Mouse (Mus musculus) heart, postnatal 25 days (tissue): ENCODE data around the gene Tnfsfm13. TPM values are rescaled to one million over a fixed set of nuclear protein-coding genes. Genes with fewer than 3 reads are reported as not detected.
A peak's percentile ranks its signal among the peaks of the same experiment; 100 is the strongest.

Experiments
- DNase-seq: peaks from one replicate; pipeline ENCODE4 v3.0.0; 2022; ENCODE audit warnings: low spot score
- intact Hi-C: fragments of 180-260 bp; cut with DNase I; formaldehyde crosslinking; loops from one replicate; pipeline ENCODE4 v1.15.1; 2025
- microRNA-seq: library from miRNA; unstranded; fragments of <30 nt; microRNA quantifications from one replicate; pipeline ENCODE4 v1.2.0, GENCODE M21; 2022
- total RNA-seq, 2 experiments: library from RNA; stranded (reverse); gene quantifications; 2 replicates each; pipeline ENCODE4 v1.2.3; 2021

Tnfsfm13 gene
- total RNA-seq, 2 experiments from 2014 or later, result 3.2 to 4.5 TPM

DNA sequence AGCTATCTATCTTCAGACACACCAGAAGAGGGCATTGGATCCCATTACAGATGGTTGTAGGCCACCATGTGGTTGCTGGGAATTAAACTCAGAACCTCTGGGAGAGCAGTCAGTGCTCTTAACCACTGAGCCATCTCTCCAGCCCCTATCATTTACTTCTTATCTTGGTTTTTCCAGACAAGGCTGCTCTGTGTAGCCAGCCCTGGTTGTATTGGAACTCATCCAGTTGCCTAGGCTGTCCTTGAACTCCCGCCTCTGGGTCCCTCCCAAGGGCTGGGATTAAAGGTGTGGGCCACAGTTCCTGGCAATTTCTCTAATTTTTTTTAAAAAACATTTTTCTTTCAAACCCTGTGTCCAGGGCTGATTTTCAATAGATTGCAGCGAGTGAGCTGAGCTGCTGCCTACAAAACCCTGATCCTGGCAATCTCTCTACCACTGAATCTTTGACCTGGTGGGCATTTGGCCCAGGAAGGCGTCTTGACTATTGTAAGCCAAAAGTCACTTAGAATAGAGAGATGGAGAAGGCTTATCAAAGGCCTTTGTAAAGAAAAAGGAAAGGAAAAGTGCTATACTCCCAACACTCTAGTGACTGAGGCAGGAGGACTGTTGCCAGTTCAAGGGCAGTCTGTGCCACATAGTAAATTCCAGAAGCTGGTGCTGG lies 34.5 kb downstream of the Tnfsfm13 start:
- DNase-seq, result no peak
- intact Hi-C loops, result no loop called here

DNA sequence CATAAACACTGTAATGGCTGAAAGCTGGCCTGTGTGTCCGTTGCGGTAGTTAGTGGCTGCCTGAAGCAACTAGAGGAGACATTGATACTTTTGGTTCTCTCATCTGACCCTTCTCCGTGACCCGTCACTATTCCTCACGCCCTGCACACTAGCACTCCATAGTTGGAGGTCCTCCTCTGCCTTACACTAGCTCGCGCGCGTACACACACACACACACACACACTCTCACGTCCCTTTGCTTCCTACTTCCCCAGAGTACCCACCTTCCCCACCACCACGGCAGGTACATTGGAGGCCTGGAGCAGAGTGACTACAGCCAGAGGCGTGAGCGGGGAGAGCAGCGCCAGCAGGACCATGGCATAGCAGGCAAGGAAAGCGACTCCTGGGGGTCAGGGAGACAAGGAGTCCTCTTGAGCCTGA lies 38.4 kb downstream of the Tnfsfm13 start:
- DNase-seq, result no peak
- intact Hi-C loops, result loop anchor here (1.0 to 10.0 kb wide), 2 partner anchors 28 to 217 kb away; partner anchors contain the start of gene Tmem95

GRCm38 (mm10) chr11:69656617-69657461 lies 39.1 kb downstream of the Tnfsfm13 start:
- intact Hi-C loops, result loop anchor here (1.0 to 10.0 kb wide), 2 partner anchors 28 to 218 kb away; partner anchors contain the start of gene Tmem95
- DNase-seq, result no peak

GRCm38 (mm10) chr11:69656065-69656455 lies 39.8 kb downstream of the Tnfsfm13 start:
- intact Hi-C loops, result loop anchor here (10.0 kb wide), 1 partner anchor 219 kb away; the partner anchor contains the start of gene Tmem95
- no peak for DNase-seq

DNA sequence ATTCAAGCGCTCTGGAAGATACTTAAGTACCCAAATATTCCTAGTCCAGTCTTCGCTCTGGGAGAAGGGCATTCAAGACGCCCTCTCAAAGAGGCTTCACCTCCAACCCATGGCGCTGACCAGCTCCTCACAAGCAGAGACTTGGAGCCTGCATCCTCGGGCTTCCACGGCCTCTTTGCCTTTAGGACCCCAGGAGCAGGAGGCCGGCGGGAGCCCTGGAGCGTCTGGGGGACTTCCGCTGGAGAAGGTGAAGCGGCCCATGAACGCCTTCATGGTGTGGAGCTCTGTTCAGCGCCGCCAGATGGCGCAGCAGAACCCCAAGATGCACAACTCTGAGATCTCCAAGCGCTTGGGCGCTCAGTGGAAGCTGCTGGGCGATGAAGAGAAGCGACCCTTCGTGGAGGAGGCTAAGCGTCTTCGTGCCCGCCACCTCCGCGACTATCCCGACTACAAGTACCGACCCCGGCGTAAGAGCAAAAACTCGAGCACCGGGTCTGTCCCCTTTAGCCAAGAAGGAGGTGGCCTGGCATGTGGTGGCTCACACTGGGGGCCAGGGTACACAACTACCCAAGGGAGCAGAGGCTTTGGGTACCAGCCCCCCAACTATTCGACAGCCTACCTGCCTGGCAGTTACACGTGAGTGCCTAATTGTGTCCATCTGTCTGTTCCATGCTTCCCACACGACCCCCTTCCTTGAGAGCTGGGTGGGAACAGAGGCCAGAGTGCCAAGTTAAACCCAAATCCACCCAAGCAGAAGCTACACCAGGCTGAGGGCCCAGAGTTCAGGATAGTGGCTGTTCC lies 40.4 kb downstream of the Tnfsfm13 start, which contains the start of gene Sox15:
Gene Sox15 (plus strand): TSS at position 51 of the 801 bp plus-strand sequence.
- no peak for DNase-seq
- intact Hi-C loops, result loop anchor here (2.0 to 10.0 kb wide), 2 partner anchors 99 to 219 kb away; partner anchors contain the start of gene Tmem95

GRCm38 (mm10) chr11:69654760-69655159 lies 41.1 kb downstream of the Tnfsfm13 start:
- no peak for DNase-seq
- intact Hi-C loops, result loop anchor here (2.0 to 10.0 kb wide), 2 partner anchors 100 to 220 kb away; partner anchors contain the start of gene Tmem95

GRCm38 (mm10) chr11:69653399-69653798 lies 42.5 kb downstream of the Tnfsfm13 start:
- DNase-seq, result no peak
- intact Hi-C loops, result loop anchor here (10.0 kb wide), 1 partner anchor 221 kb away; the partner anchor contains the start of gene Tmem95

DNA sequence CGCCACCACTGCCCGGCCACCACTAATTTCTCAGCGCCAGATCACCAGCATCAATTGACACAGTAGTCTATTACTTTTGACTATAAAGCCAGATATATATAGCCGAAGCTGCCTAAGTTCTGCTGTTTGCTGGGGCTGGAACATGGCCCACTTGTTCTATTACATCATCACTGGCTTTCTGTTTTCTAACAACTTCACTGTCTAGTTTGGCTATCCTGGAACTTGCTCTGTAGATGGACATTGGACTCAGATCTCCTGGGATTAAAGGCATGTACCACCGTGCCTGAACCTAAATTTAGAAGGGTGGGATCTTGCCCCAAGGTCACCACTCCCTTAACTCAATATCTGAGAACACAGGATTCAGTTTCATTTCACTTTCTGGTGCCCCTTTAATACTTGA lies 50.0 kb downstream of the Tnfsfm13 start:
- intact Hi-C loops, result no loop called here
- DNase-seq, result no peak

- no peak for DNase-seq
- intact Hi-C loops, result no loop called here
Measured at GRCm38 (mm10) chr11:69635471-69635870, 60.4 kb downstream of the Tnfsfm13 start.

GRCm38 (mm10) chr11:69633128-69633866 lies 62.6 kb downstream of the Tnfsfm13 start:
- peak; percentile 58 for DNase-seq
- intact Hi-C loops, result no loop called here

Small RNAs within 50 kb of the gene (microRNA-seq; reads per million reads assigned to microRNA genes)
- gene Mir1934 (6.9 reads per million, percentile 19 among the genes with 10 or more reads in this experiment), gene Mir467f (not detected)

Other genes starting within 250 kb of the Tnfsfm13 start
- under 1 TPM; 0.17 to 0.39 TPM for gene Dnah2, start 147.0 kb downstream of the Tnfsfm13 start, total RNA-seq
- gene Efnb3, start 135.9 kb downstream of the Tnfsfm13 start, total RNA-seq, result 10 to 100 TPM; 64.1 to 71.6 TPM
- gene Wrap53, start 115.8 kb downstream of the Tnfsfm13 start, total RNA-seq, result 1 to 10 TPM; 4.6 to 6.1 TPM
- gene Trp53, start 115.7 kb downstream of the Tnfsfm13 start, total RNA-seq, result 10 to 100 TPM; 16.9 to 17.9 TPM
- 10 to 100 TPM; 18.0 to 25.8 TPM for gene Atp1b2, start 90.2 kb downstream of the Tnfsfm13 start, total RNA-seq
- gene Shbg, start 78.2 kb downstream of the Tnfsfm13 start, total RNA-seq, result not detected
- 1 to 10 TPM; 2.3 to 2.5 TPM for gene Sat2, start 74.1 kb downstream of the Tnfsfm13 start, total RNA-seq
- 10 to 100 TPM; 81.8 to 84.9 TPM for gene Fxr2, start 63.1 kb downstream of the Tnfsfm13 start, total RNA-seq
- not detected for gene Sox15, start 40.8 kb downstream of the Tnfsfm13 start, total RNA-seq
- gene Mpdu1, start 33.5 kb downstream of the Tnfsfm13 start, total RNA-seq, result 10 to 100 TPM; 15.2 to 16.5 TPM
- 1 to 10 TPM; 7.1 to 7.7 TPM for gene Cd68, start 29.9 kb downstream of the Tnfsfm13 start, total RNA-seq
- gene Eif4a1, start 23.7 kb downstream of the Tnfsfm13 start, total RNA-seq, result 100 to 1,000 TPM; 201 to 206 TPM
- 10 to 100 TPM; 31.7 to 33.5 TPM for gene Senp3, start 14.0 kb downstream of the Tnfsfm13 start, total RNA-seq
- gene Tnfsf13, start 10.3 kb downstream of the Tnfsfm13 start, total RNA-seq, result 1 to 10 TPM; 1.6 to 2.1 TPM
- gene Tnfsf12, start 249 bp downstream of the Tnfsfm13 start, total RNA-seq, result 10 to 100 TPM; 14.5 to 16.4 TPM
- gene Polr2a, start 62.5 kb upstream of the Tnfsfm13 start, total RNA-seq, result 10 to 100 TPM; 28.6 to 30.4 TPM
- gene Slc35g3, start 65.9 kb upstream of the Tnfsfm13 start, total RNA-seq, result not detected
- 10 to 100 TPM; 33.3 to 39.6 TPM for gene Zbtb4, start 69.8 kb upstream of the Tnfsfm13 start, total RNA-seq
- gene Chrnb1, start 99.8 kb upstream of the Tnfsfm13 start, total RNA-seq, result 1 to 10 TPM; 4.8 to 5.0 TPM
- gene Fgf11, start 105.8 kb upstream of the Tnfsfm13 start, total RNA-seq, result 1 to 10 TPM; 2.2 to 2.4 TPM
- gene Tmem102, start 109.5 kb upstream of the Tnfsfm13 start, total RNA-seq, result under 1 TPM; 0.26 to 0.45 TPM
- not detected for gene Gm39566, start 119.2 kb upstream of the Tnfsfm13 start, total RNA-seq
- gene Spem2, start 122.4 kb upstream of the Tnfsfm13 start, total RNA-seq, result not detected
- not detected for gene Spem1, start 126.1 kb upstream of the Tnfsfm13 start, total RNA-seq
- gene Nlgn2, start 141.7 kb upstream of the Tnfsfm13 start, total RNA-seq, result 1 to 10 TPM; 4.4 to 5.4 TPM
- gene Tmem256, start 142.4 kb upstream of the Tnfsfm13 start, total RNA-seq, result 100 to 1,000 TPM; 186 to 199 TPM
- 10 to 100 TPM; 24.4 to 24.9 TPM for gene Plscr3, start 150.3 kb upstream of the Tnfsfm13 start, total RNA-seq
- under 1 TPM in 1 of 2 experiments, not detected in 1; 0.14 TPM for gene Tnk1, start 162.6 kb upstream of the Tnfsfm13 start, total RNA-seq
- gene Tmem95, start 181.9 kb upstream of the Tnfsfm13 start, total RNA-seq, result not detected
- 1 to 10 TPM; 2.5 to 3.5 TPM for gene Kctd11, start 185.3 kb upstream of the Tnfsfm13 start, total RNA-seq
- 1 to 10 TPM in 1 of 2 experiments, under 1 TPM in 1; 0.88 to 1.1 TPM for gene Acap1, start 199.4 kb upstream of the Tnfsfm13 start, total RNA-seq
- under 1 TPM; 0.17 to 0.23 TPM for gene 2810408A11Rik, start 204.9 kb upstream of the Tnfsfm13 start, total RNA-seq
- gene Neurl4, start 205.0 kb upstream of the Tnfsfm13 start, total RNA-seq, result 10 to 100 TPM; 44.9 to 46.0 TPM
- 10 to 100 TPM; 24.1 to 26.7 TPM for gene Gps2, start 217.8 kb upstream of the Tnfsfm13 start, total RNA-seq
- gene Eif5a, start 225.9 kb upstream of the Tnfsfm13 start, total RNA-seq, result 100 to 1,000 TPM; 427 TPM
- gene Ybx2, start 239.7 kb upstream of the Tnfsfm13 start, total RNA-seq, result 10 to 100 TPM; 18.8 to 23.4 TPM